Mouse (Mus musculus) splenic B cell, adult 2 months (primary cell): ENCODE results near the gene Cdipt.
A peak's percentile ranks its signal among the peaks of the same experiment; 100 is the strongest.

ENCODE experiments used
- DNase-seq: peaks from one replicate; pipeline ENCODE4 v3.0.0-alpha.2; 2011; ENCODE audit warnings: low read depth, low spot score
- H3K27me3 ChIP-seq: 2 replicates; pipeline ENCODE4 v1.6.1; 2012; ENCODE audit warnings: mild to moderate bottlenecking, low read length, moderate library complexity, mixed read lengths; ENCODE audit not compliant: control insufficient read depth, poor library complexity, insufficient read depth, severe bottlenecking
- H3K36me3 ChIP-seq: 2 replicates; pipeline ENCODE4 v1.6.1; 2012; ENCODE audit warnings: mild to moderate bottlenecking, low read length, moderate library complexity, mixed read lengths; ENCODE audit not compliant: control insufficient read depth, poor library complexity, insufficient read depth, severe bottlenecking

Gene Cdipt

GRCm38 (mm10) chr7:127012845-127013244 lies 37.1 kb downstream of the Cdipt start:
- Histone ChIP-seq H3K27me3 (no peaks in the 10 kb centered on the region), H3K36me3 (no peaks in the 10 kb centered on the region; the same call in 1 of the 2 replicates)
- no peak for DNase-seq

GRCm38 (mm10) chr7:127013385-127013784 lies 37.7 kb downstream of the Cdipt start:
- Histone ChIP-seq H3K27me3 (no peaks in the 10 kb centered on the region), H3K36me3 (no peaks in the 10 kb centered on the region; the same call in 1 of the 2 replicates)
- no peak for DNase-seq

GRCm38 (mm10) chr7:127014320-127014719 lies 38.6 kb downstream of the Cdipt start, which contains the start of gene Mvp:
Gene Mvp (minus strand): TSS chr7:127014621.
- DNase-seq = peak; percentile 75
- no peaks in the 10 kb centered on the region for H3K27me3 ChIP-seq
- no peaks in the 10 kb centered on the region; the same call in 1 of the 2 replicates for H3K36me3 ChIP-seq

GRCm38 (mm10) chr7:127014993-127015392 lies 39.3 kb downstream of the Cdipt start:
- no peaks in the 10 kb centered on the region for H3K27me3 ChIP-seq
- H3K36me3 ChIP-seq = no peaks in the 10 kb centered on the region; the same call in 1 of the 2 replicates
- no peak for DNase-seq

- no peaks in the 10 kb centered on the region; the same call in 1 of the 2 replicates for H3K36me3 ChIP-seq
- peak; percentile 46 for DNase-seq
Observed at GRCm38 (mm10) chr7:127016081-127016480, 40.4 kb downstream of the Cdipt start.

GRCm38 (mm10) chr7:127016481-127016485 lies 40.6 kb downstream of the Cdipt start, which contains the start of gene Pagr1b:
Gene Pagr1b (minus strand): TSS chr7:127016484.
- no peaks in the 10 kb centered on the region; the same call in 1 of the 2 replicates for H3K36me3 ChIP-seq
- H3K27me3 ChIP-seq = no peaks in the 10 kb centered on the region
- DNase-seq = no peak

More at GRCm38 (mm10) chr7:127016081-127016480, 40.4 kb downstream of the Cdipt start:
- H3K27me3 ChIP-seq = no peaks in the 10 kb centered on the region

GRCm38 (mm10) chr7:127016486-127016938 lies 40.8 kb downstream of the Cdipt start:
- DNase-seq = no peak
- no peaks in the 10 kb centered on the region; the same call in 1 of the 2 replicates for H3K36me3 ChIP-seq
- no peaks in the 10 kb centered on the region for H3K27me3 ChIP-seq

GRCm38 (mm10) chr7:127016971-127017949 lies 41.5 kb downstream of the Cdipt start, which contains the start of gene Pagr1a:
Gene Pagr1a (minus strand): TSS chr7:127017352.
- Histone ChIP-seq H3K27me3 (no peaks in the 10 kb centered on the region), H3K36me3 (no peaks in the 10 kb centered on the region; the same call in 1 of the 2 replicates)
- peak; percentile 100 for DNase-seq

- no peaks in the 10 kb centered on the region; the same call in 1 of the 2 replicates for H3K36me3 ChIP-seq
- no peaks in the 10 kb centered on the region for H3K27me3 ChIP-seq
- DNase-seq = no peak
Observed at GRCm38 (mm10) chr7:127017950-127018345, 42.2 kb downstream of the Cdipt start.

- Histone ChIP-seq H3K27me3 (no peaks in the 10 kb centered on the region), H3K36me3 (peaks cover 2% of the 10 kb centered on the region)
- DNase-seq = no peak
Observed at GRCm38 (mm10) chr7:127018416-127019305, 42.9 kb downstream of the Cdipt start.

- H3K27me3 ChIP-seq = no peaks in the 10 kb centered on the region
- no peak for DNase-seq
Observed at GRCm38 (mm10) chr7:127019306-127019960, 43.7 kb downstream of the Cdipt start.

GRCm38 (mm10) chr7:127020031-127020430 lies 44.3 kb downstream of the Cdipt start:
- DNase-seq = no peak
- H3K27me3 ChIP-seq = no peaks in the 10 kb centered on the region

More at GRCm38 (mm10) chr7:127019306-127019960, 43.7 kb downstream of the Cdipt start:
- H3K36me3 ChIP-seq = peaks cover 8% of the 10 kb centered on the region

GRCm38 (mm10) chr7:127020491-127020890 lies 44.8 kb downstream of the Cdipt start:
- DNase-seq = no peak

More at GRCm38 (mm10) chr7:127020031-127020430, 44.3 kb downstream of the Cdipt start:
- peaks cover 8% of the 10 kb centered on the region for H3K36me3 ChIP-seq

GRCm38 (mm10) chr7:127020901-127021562 lies 45.3 kb downstream of the Cdipt start, which contains the start of the genes Gm42742 and Prrt2:
Gene Gm42742 (minus strand): TSS chr7:127021097.
Gene Prrt2 (minus strand): TSS chr7:127021211.
- H3K36me3 ChIP-seq = peaks cover 8% of the 10 kb centered on the region
- H3K27me3 ChIP-seq = no peaks in the 10 kb centered on the region
- peak; percentile 37 for DNase-seq

More at GRCm38 (mm10) chr7:127020491-127020890, 44.8 kb downstream of the Cdipt start:
- Histone ChIP-seq H3K27me3 (no peaks in the 10 kb centered on the region), H3K36me3 (peaks cover 8% of the 10 kb centered on the region)
